Mouse (Mus musculus): ENCODE data around the gene Ccdc92b. TPM values are rescaled to one million over a fixed set of nuclear protein-coding genes. Genes with fewer than 3 reads are reported as not detected.

Ccdc92b gene
- polyA plus RNA-seq, 1 experiment from 2014 or later: 0.61 TPM

DNA sequence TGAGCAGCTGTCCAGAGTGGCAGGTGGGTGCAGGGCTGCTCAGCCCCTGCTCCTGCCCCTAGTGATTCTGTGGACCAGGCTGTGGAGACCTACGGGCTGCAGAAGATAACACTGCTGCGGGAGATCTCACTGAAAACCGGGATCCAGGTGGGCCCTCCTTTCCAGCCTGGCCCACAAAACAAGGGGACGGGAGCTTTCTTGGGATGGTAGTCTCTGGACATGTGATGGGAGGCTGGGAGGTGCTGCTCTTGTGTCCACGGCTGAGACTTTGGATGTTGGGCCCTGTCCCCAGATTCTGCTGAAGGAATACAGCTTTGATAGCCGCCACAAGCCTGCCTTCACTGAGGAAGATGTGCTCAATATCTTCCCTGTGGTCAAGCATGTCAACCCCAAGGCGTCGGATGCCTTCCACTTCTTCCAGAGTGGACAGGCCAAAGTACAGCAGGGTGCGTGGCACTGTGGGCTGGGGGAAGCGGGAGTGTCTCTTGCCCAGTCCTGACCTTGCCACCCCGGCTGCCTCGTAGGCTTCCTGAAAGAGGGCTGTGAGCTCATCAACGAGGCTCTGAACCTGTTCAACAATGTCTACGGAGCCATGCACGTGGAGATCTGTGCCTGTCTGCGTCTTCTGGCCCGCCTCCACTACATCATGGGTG, 46.4 kb downstream of the Ccdc92b start:
- no peak overlapping the region for H3K4me3 ChIP-seq (ENCODE audit: low read depth, low read length)
- 94% methylated on average over 17 of the region's 17 CpGs for WGBS
- H3K27ac ChIP-seq (ENCODE audit: low read length): no peak overlapping the region
- no peak for ATAC-seq (ENCODE audit: insufficient number of reproducible peaks, insufficient read depth, low FRiP score, low read depth)
- no peaks in the 10 kb centered on the region for H3K27me3 ChIP-seq (ENCODE audit: control insufficient read depth, insufficient read depth, low read length)
- peaks cover 69% of the 10 kb centered on the region for H3K36me3 ChIP-seq (ENCODE audit: control insufficient read depth, insufficient read depth, low read length)
- H3K9me3 ChIP-seq (ENCODE audit: control insufficient read depth, low read depth, low read length): no peaks in the 10 kb centered on the region
- H3K4me1 ChIP-seq (ENCODE audit: control insufficient read depth, insufficient read depth, low read length): no peaks in the 10 kb centered on the region
- H3K9ac ChIP-seq (replicated peaks; ENCODE audit: low read depth, low read length): no peak overlapping the region
- no peak overlapping the region for H3K4me2 ChIP-seq (replicated peaks; ENCODE audit: low read depth, low read length)

GRCm38 (mm10) chr11:74666284-74666652, 46.9 kb downstream of the Ccdc92b start:
- Histone ChIP-seq H3K9ac (replicated peaks; ENCODE audit: low read depth, low read length) (no peak overlapping the region), H3K4me1 (ENCODE audit: control insufficient read depth, insufficient read depth, low read length) (no peaks in the 10 kb centered on the region), H3K9me3 (ENCODE audit: control insufficient read depth, low read depth, low read length) (no peaks in the 10 kb centered on the region), H3K27ac (ENCODE audit: low read length) (no peak overlapping the region), H3K4me2 (replicated peaks; ENCODE audit: low read depth, low read length) (no peak overlapping the region), H3K4me3 (ENCODE audit: low read depth, low read length) (no peak overlapping the region), H3K36me3 (ENCODE audit: control insufficient read depth, insufficient read depth, low read length) (peaks cover 64% of the 10 kb centered on the region), H3K27me3 (ENCODE audit: control insufficient read depth, insufficient read depth, low read length) (no peaks in the 10 kb centered on the region)
- no peak for ATAC-seq (ENCODE audit: insufficient number of reproducible peaks, insufficient read depth, low FRiP score, low read depth)
- 85% methylated on average over 5 of the region's 5 CpGs for WGBS

- Histone ChIP-seq H3K27me3 (ENCODE audit: control insufficient read depth, insufficient read depth, low read length) (no peaks in the 10 kb centered on the region), H3K4me2 (replicated peaks; ENCODE audit: low read depth, low read length) (no peak overlapping the region), H3K4me1 (ENCODE audit: control insufficient read depth, insufficient read depth, low read length) (no peaks in the 10 kb centered on the region), H3K9me3 (ENCODE audit: control insufficient read depth, low read depth, low read length) (no peaks in the 10 kb centered on the region), H3K9ac (replicated peaks; ENCODE audit: low read depth, low read length) (no peak overlapping the region), H3K36me3 (ENCODE audit: control insufficient read depth, insufficient read depth, low read length) (peaks cover 58% of the 10 kb centered on the region), H3K27ac (ENCODE audit: low read length) (no peak overlapping the region), H3K4me3 (ENCODE audit: low read depth, low read length) (no peak overlapping the region)
- no peak for ATAC-seq (ENCODE audit: insufficient number of reproducible peaks, insufficient read depth, low FRiP score, low read depth)
- WGBS: 94% methylated on average over 14 of the region's 14 CpGs
Measured at GRCm38 (mm10) chr11:74666776-74667581, 47.6 kb downstream of the Ccdc92b start.

- ATAC-seq (ENCODE audit: insufficient number of reproducible peaks, insufficient read depth, low FRiP score, low read depth): no peak
- Histone ChIP-seq H3K27ac (ENCODE audit: low read length) (no peak overlapping the region), H3K4me2 (replicated peaks; ENCODE audit: low read depth, low read length) (no peak overlapping the region), H3K27me3 (ENCODE audit: control insufficient read depth, insufficient read depth, low read length) (no peaks in the 10 kb centered on the region), H3K4me1 (ENCODE audit: control insufficient read depth, insufficient read depth, low read length) (no peaks in the 10 kb centered on the region), H3K36me3 (ENCODE audit: control insufficient read depth, insufficient read depth, low read length) (peaks cover 53% of the 10 kb centered on the region), H3K9me3 (ENCODE audit: control insufficient read depth, low read depth, low read length) (no peaks in the 10 kb centered on the region), H3K4me3 (ENCODE audit: low read depth, low read length) (no peak overlapping the region), H3K9ac (replicated peaks; ENCODE audit: low read depth, low read length) (no peak overlapping the region)
- WGBS: 94% methylated on average over 13 of the region's 13 CpGs
Measured at GRCm38 (mm10) chr11:74667582-74668010, 48.2 kb downstream of the Ccdc92b start.

DNA sequence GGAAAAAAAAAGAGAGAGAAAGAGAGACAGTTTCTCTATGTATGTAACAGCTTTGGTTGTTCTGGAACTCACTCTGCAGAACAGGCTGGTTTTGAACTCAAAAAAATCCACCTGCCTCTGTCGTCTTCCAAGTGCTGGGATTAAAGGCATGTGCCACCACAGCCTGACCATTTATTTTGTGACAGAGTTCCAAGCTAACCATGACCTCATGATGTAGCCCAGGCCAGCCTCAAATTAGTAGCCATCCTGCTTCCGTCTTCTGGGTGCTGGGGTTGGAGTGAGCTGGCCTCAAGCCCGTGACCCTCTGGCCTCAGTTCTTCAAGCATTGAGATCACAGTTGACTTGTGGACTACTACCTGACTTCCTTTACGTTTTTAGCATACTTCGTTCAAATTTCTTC, 49.1 kb downstream of the Ccdc92b start:
- no peak overlapping the region for H3K4me2 ChIP-seq (replicated peaks; ENCODE audit: low read depth, low read length)
- no peak overlapping the region for H3K4me3 ChIP-seq (ENCODE audit: low read depth, low read length)
- H3K27ac ChIP-seq (ENCODE audit: low read length): no peak overlapping the region
- H3K9ac ChIP-seq (replicated peaks; ENCODE audit: low read depth, low read length): no peak overlapping the region
- ATAC-seq (ENCODE audit: insufficient number of reproducible peaks, insufficient read depth, low FRiP score, low read depth): no peak
- no peaks in the 10 kb centered on the region for H3K27me3 ChIP-seq (ENCODE audit: control insufficient read depth, insufficient read depth, low read length)
- peaks cover 51% of the 10 kb centered on the region for H3K36me3 ChIP-seq (ENCODE audit: control insufficient read depth, insufficient read depth, low read length)
- no peaks in the 10 kb centered on the region for H3K9me3 ChIP-seq (ENCODE audit: control insufficient read depth, low read depth, low read length)
- 86% methylated on average over 5 of the region's 5 CpGs for WGBS
- no peaks in the 10 kb centered on the region for H3K4me1 ChIP-seq (ENCODE audit: control insufficient read depth, insufficient read depth, low read length)

GRCm38 (mm10) chr11:74668971-74669370, 49.6 kb downstream of the Ccdc92b start:
- no peaks in the 10 kb centered on the region for H3K27me3 ChIP-seq (ENCODE audit: control insufficient read depth, insufficient read depth, low read length)
- no peak overlapping the region for H3K9ac ChIP-seq (replicated peaks; ENCODE audit: low read depth, low read length)
- 87% methylated on average over 2 of the region's 2 CpGs for WGBS
- H3K36me3 ChIP-seq (ENCODE audit: control insufficient read depth, insufficient read depth, low read length): peaks cover 51% of the 10 kb centered on the region
- H3K4me1 ChIP-seq (ENCODE audit: control insufficient read depth, insufficient read depth, low read length): no peaks in the 10 kb centered on the region
- H3K4me2 ChIP-seq (replicated peaks; ENCODE audit: low read depth, low read length): no peak overlapping the region
- no peak overlapping the region for H3K4me3 ChIP-seq (ENCODE audit: low read depth, low read length)
- no peak overlapping the region for H3K27ac ChIP-seq (ENCODE audit: low read length)
- no peak for ATAC-seq (ENCODE audit: insufficient number of reproducible peaks, insufficient read depth, low FRiP score, low read depth)
- H3K9me3 ChIP-seq (ENCODE audit: control insufficient read depth, low read depth, low read length): no peaks in the 10 kb centered on the region

DNA sequence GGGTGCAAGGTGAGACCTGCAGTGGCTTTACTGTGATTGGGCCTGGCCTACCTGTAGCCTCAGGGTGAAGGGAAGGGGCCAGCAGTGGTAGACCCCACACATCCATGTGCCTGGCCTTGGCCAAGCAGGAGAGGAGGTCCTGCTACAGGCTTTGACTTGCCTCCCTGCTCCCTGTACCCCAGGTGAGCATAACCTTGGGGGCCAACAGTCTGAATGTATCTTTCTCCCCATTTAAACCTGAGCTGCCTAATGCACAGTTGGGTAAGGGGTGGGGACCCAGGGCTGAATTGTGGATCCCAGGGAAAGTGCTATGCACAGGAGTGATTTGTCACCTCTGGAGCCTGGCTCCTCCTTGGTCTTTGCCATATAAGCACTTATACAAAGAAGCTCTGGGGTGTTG, 50.7 kb downstream of the Ccdc92b start:
- H3K4me1 ChIP-seq (ENCODE audit: control insufficient read depth, insufficient read depth, low read length): no peaks in the 10 kb centered on the region
- no peak overlapping the region for H3K27ac ChIP-seq (ENCODE audit: low read length)
- no peak overlapping the region for H3K4me2 ChIP-seq (replicated peaks; ENCODE audit: low read depth, low read length)
- ATAC-seq (ENCODE audit: insufficient number of reproducible peaks, insufficient read depth, low FRiP score, low read depth): no peak
- no peaks in the 10 kb centered on the region for H3K27me3 ChIP-seq (ENCODE audit: control insufficient read depth, insufficient read depth, low read length)
- peaks cover 49% of the 10 kb centered on the region for H3K36me3 ChIP-seq (ENCODE audit: control insufficient read depth, insufficient read depth, low read length)
- H3K4me3 ChIP-seq (ENCODE audit: low read depth, low read length): no peak overlapping the region
- H3K9ac ChIP-seq (replicated peaks; ENCODE audit: low read depth, low read length): no peak overlapping the region
- H3K9me3 ChIP-seq (ENCODE audit: control insufficient read depth, low read depth, low read length): no peaks in the 10 kb centered on the region

- no peak overlapping the region for H3K4me2 ChIP-seq (replicated peaks; ENCODE audit: low read depth, low read length)
- H3K27me3 ChIP-seq (ENCODE audit: control insufficient read depth, insufficient read depth, low read length): no peaks in the 10 kb centered on the region
- H3K27ac ChIP-seq (ENCODE audit: low read length): no peak overlapping the region
- no peaks in the 10 kb centered on the region for H3K9me3 ChIP-seq (ENCODE audit: control insufficient read depth, low read depth, low read length)
- H3K9ac ChIP-seq (replicated peaks; ENCODE audit: low read depth, low read length): no peak overlapping the region
- H3K4me3 ChIP-seq (ENCODE audit: low read depth, low read length): no peak overlapping the region
- peaks cover 44% of the 10 kb centered on the region for H3K36me3 ChIP-seq (ENCODE audit: control insufficient read depth, insufficient read depth, low read length)
- no peak for ATAC-seq (ENCODE audit: insufficient number of reproducible peaks, insufficient read depth, low FRiP score, low read depth)
- no peaks in the 10 kb centered on the region for H3K4me1 ChIP-seq (ENCODE audit: control insufficient read depth, insufficient read depth, low read length)
- WGBS: 89% methylated on average over 1 of the region's 1 CpGs
Measured at GRCm38 (mm10) chr11:74671013-74671412, 51.6 kb downstream of the Ccdc92b start.

Data from stomach, embryonic 14.5 days (tissue).